Mouse (Mus musculus) gastrocnemius, postnatal 25 days (tissue): ENCODE data around the gene Cks2. TPM values are rescaled to one million over a fixed set of nuclear protein-coding genes. Genes with fewer than 3 reads are reported as not detected.
"Not testable (repeated sequence)": the region's sequence is repeated elsewhere in the genome, so short reads cannot be mapped to it uniquely, and the experiment has no call there.

Experiments
- DNase-seq: peaks from one replicate; pipeline ENCODE4 v3.0.0; 2022
- long read RNA-seq, 2 experiments: library from polyadenylated mRNA; stranded (forward); transcript quantifications; one replicate each; pipeline ENCODE4 v2.0.0; 2021
- total RNA-seq, 2 experiments: library from RNA; stranded (reverse); gene quantifications; 1 replicate in 1 of 2; 2 replicates in 1 of 2; pipeline ENCODE4 v1.2.3; 2021

Cks2 gene
- total RNA-seq, result 1 to 10 TPM in 1 of 2 experiments, not detected in 1; 1.8 TPM
- long read RNA-seq, experiment 1, partial matches to known transcripts, result 0 of 2 reads
- long read RNA-seq, experiment 1, other reads (novel, unspliced or antisense), result 0 of 2 reads
- long read RNA-seq, experiment 2, result 0 reads

DNA sequence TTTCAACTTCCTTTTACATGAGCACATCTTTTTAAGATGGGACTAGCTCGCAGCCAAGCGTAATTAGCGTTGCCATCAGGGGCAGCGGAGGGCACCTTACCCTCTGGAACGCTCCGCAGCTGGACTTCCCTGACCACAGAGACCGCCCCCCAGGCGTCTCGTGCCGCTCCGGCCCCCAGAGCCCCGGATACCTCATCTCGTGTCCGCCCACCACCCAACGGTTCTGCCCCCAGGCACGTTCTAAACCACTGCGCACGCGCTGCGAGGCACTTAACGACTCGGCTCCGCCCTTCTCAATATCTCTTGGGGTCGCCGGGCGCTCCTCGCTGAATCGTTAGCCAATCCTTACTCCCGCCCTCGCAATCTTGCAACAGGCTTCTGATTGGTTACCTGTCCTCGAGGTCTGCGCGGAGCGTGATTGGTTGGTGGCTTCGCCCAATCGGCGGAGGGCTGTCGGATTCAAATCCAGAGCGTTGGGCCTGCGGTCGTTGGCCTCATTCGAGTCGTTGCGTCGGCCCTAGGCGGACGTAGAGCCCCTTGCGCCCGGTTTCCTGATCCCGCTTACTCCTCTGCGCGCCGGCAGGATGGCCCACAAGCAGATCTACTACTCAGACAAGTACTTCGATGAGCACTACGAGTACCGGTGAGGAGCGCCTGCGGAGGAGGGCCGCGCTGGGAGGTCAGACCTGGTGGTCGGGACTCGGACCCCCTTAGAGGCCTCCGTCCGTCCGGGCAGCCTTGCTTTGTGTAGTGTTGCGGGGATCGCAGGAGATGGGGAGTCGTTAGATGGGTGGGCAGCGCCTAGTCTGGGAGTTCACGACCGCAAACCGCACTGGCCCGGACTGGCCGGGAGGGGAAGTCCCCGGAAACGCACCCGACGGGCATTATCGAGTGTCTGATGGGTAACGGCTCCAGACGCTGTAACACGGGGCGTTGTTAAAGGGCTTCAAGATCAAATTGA is at the start of gene Cks2:
Gene Cks2, plus strand, starts transcription at position 404 of the 961 bp plus-strand sequence.
- DNase-seq, result peak; percentile 96

DNA sequence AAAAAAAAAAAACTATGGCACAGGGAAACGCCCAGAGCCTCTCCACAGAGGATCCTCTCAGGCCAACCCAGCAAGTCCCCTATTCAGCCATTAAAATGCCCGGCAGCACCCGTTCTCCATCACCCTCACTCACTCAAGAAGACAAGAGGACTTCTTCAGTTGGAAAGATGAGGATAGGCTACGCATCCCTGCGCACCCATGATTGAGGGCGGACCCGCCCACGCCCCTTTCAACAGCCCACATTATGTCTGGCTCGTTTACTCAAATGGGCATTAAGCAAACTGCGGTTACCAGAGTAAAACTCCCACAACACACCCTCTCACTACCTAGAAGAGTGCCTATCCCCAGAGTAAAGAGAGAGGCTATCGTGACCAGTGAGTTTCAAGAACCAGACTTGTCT is 49.6 kb upstream of the Cks2 start:
- DNase-seq, result no peak

DNA sequence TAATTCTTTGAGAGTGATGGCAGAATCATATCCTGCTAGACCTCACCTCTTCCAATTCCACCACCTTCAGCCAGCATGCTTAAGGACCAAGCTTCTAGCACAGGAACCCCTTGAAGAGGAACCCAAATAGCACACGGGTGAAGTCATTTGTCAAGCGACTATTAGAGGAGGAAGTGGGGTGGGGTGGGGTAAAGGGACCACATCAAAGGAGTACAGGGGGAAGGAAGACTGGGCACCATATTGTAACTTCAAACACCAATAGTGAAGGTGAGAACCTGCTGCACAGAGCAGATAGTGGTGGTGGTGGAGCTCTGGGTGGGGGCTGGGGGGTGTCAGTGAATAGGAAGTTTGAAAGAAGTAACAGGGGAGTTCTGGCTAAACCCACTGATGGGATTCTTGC is 47.0 kb upstream of the Cks2 start:
- DNase-seq, result no peak

DNA sequence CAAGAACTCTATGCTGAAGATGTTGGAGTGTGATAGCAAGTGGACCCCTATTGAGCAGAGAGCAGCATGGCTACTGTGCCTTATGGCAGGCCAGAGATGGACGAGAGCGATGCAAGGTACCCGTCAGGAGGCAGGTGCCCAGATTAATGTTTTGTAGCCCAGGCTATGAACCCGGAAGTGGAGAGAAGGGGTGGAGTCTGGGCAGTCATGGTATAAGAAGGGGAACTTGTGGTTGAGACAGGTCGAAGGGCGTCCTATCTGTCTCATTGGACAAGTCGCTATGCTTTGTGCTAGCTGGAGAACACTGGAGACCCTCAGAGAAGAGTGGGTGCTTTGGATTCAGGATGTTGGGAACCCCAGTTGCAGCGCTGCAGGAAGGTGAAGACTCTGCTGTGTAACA is 44.9 kb upstream of the Cks2 start:
- DNase-seq, result no peak

DNA sequence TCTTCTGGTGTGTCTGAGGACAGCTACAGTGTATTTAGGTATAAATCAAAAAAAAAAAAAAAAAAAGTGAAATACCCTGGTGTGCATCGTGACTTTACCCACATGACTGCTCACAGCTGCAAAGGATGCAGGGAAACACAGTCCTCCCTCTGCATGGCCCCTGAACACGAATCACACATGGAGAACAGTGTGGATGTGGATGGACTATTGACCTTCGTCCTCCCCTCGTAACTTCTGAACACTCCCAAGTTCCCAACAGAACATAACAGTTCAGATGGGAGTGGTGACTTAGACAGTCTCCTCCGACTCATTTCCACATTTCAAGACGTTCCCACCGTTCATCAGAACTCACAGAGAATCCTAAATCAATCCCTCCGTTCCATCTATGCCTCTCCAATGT is 42.3 kb upstream of the Cks2 start:
- no peak for DNase-seq

DNA sequence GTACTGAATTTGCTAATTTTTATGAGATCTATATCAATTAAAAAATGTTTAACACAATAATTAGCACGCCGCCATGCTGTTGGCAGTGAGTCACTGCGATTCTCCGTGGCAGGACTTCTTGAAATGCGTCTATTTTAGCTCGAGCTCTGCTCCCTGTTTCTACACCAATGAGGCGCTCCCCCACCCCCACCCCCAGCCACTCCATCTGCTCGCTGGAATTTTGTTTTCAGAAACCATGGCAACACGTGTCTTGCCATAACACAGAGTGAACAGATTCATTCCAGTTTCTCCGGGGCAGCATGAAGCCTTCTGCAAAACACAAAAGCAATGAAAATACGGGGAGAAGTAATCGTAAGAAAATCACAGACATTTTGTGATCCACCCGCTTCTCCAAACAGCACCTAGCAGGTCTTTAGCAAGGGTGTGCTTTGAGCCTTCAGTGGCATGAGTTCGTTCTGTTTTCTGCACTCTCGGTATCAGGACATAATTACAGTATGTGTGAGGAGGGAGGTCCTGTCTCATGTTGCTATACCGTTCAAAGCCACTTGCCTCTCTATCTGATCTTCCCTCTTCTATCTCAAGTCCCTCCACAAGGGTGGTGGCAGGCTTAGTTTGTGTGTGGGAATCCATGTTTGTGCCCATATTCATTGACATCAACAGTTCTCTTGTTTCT is 41.7 kb upstream of the Cks2 start:
- peak; percentile 7 for DNase-seq

DNA sequence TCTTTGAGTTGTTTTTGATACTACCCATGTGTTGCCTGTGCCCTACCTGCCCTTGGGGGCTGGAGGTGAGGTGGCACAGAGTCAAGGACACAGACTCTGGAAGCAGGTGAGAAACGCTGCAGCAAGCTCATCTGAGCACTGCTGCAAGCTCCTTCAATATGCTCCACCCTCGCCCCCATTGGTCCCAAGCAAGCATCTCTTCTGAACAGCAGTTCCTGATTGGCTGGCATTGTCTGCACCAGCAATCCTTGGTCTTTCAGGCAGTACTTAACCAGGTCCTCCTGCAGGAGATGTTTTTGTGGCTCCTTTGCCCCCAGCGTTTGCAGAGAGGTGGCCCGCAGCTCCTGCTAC is 41.2 kb upstream of the Cks2 start:
- no peak for DNase-seq

DNA sequence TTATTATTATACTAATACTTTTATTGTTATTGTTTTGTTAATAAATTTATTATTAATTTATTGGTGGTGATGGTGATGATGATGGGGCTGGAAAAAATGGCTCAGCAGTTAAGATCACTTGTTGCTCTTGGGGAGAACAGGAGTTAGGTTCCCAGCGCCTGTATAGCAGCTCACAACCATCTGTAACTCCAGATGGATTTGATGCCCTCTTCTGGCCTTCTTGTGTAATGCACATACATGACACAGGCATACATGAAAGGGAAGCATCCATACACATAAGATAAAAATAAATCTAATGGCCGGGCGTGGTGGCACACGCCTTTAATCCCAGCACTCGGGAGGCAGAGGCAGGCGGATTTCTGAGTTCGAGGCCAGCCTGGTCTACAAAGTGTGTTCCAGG is 35.8 kb upstream of the Cks2 start:
- no peak for DNase-seq

DNA sequence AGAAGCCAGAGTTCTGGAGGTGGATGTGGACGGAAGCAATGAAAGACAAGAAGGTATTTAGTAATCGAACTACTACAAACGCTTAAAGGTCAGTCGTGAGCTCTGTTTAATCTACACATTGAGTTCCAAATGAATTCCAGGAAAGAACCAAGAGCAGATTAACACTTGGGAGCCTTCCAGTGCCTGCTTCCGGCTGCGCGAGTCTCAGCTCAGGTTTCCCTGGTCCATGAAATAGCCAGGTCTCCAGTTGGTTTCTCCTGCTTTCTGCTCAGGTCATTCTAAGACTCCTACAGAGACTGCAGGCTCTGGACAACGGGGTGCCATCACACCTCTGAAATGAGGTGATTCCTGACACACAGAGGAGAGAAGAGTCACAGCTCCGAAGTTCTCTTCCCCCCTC is 34.0 kb upstream of the Cks2 start:
- DNase-seq, result no peak

DNA sequence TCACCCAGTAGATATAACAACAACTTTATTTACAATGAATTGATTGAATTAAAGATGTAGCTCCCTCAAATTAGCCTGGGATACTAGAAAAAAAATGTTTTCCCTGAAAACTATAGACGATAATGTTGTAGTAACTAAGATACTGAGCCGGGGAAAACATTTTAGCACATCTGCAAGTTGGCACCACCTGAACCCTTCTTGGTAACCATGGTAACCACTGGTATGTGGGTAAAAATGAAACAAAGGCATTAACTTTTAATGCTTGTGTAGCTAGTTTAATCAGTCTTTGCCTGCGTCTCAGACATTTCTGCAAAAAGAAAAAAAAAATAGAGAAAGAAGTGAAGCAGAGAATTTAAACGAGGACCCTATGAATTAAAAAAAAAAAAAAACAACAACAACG is 33.5 kb upstream of the Cks2 start:
- no peak for DNase-seq

DNA sequence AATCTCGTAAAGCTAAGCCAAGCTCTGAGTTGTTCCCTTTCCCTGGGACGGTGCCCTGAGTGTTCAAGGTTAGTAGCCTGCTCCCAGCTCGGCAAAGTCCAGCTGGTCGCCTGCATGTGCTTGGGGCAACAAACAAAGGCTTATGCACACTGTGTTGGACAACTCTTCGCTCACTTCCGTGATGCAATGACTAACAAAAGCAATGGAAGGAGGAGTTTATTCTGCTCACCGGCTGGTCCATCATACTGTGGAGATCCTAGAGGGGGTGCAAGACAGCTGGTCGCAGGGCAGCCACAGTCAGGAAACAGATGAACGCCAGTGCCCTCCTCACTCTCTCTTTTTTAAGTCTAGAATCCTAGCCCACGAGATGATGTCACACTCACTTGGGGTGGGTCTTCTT is 29.2 kb upstream of the Cks2 start:
- DNase-seq, result no peak

DNA sequence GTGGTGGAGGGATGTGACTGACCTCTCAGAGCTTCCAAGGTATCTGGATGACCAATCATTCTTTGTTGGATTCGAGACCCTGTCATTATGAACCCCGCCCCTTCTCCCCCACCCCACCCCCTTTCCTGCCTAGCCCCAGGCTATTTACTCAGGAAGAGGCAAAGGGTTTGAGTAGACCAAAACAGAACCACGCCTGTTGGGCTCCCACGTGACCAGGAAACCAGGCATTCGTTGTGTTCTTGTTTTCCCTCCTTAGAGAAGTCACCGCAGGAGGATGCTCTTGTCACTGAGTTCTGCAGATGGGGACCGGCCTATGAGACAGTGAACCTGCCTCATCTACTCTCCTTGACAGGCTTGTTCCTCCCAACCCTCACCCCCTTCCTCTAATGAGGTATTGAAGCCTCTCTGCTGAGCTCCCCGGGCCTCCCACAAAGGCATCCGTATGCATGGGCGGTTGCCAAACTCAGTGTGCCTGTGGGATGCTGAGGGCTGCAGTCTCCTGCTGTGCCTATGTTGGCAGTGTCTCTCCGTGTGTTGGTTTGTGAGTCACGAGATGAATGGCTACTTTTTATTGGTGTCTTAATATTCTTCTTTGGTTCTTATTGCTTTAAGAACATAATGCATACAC is 28.5 kb upstream of the Cks2 start:
- DNase-seq, result no peak

DNA sequence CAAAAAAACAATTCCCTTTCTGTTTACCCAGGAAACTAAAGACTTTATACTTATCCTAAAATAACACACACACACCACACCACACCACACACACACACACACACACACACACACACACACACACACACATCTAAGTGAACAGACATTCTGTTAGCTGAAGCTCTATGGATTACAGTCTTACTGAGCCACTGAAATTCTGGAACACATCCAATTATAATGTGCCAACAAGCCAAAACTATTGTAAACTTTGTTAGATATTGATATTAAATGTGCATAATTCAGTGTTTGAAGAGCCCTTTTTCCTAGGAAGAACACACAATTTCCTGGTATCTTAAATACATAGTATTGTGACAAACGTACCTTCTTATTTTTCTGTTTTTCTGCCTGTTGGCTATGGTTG is 27.7 kb upstream of the Cks2 start:
- no peak for DNase-seq

DNA sequence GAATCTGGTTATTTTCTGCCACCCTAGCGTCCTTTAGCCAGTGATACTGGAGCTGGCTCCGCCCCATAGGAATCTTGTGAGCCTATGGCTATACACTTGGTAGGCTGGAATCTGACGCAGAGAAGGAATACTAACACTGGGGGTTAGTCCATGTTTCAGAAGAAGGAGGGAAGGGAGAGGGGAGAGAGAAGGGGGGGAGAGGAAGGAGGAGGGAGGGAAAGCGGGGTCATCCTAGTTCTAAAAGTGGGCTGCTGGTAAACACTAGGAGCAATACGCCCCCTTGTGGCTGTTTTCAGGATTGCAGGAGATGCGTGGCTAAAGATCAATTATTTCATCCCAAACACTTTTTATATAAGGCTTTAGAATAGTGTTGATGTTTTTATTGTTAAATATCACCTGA is 27.2 kb upstream of the Cks2 start:
- no peak for DNase-seq

DNA sequence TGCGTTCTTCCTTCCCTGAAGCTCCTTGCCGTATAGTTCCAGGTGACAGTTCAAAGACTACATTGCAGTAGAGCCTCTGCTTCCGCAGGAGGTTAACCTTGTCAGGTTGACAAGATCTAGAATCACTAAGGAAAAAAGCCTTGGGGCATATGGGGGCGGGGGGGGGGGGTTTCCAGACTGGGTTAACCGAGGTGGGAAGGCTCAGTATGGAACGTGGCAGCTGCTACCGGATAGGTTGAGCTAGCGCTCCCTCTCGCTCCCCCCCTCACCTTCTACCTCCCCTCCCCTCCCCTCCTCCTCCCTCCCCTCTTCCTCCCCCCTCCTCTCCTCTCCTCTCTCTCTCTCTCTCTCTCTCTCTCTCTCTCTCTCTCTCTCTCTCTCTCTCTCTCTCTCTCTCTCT is 26.4 kb upstream of the Cks2 start:
- no peak for DNase-seq

DNA sequence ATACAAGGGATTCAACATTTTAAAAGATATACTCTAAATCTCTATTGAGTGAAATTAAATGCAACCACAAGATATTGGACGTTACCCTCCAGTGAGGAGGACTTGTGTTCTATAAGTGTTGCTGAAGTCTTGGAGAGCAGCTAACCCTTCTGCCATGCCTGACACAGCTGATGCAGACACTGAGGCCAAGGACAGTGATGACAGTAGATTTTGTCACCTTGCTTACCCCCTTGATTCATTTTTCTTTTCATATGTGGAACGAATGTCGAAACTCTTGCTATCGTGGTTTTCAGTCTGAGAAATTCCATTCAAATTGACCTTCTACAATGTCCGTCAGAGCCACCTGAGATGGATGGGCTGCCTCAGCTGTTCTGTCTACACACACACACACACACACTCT is 22.4 kb upstream of the Cks2 start:
- DNase-seq, result no peak

DNA sequence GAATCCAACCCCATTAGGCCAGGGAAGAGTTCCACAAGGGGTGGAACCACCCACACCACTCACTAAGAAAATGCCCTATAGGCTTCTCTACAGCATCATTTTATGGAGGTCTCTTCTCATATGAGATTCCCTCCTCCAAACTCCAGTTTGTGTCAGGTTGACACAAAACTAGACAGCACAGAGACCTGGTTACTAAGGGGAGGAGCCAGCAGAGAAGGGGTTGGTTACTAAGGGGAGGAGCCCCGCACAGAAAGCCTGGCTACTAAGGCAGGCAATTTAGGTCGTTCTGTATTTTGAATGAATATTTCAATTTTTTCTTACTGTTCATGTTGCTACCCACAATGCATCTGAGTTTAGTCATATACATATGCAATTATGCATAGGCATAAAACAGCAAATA is 21.4 kb upstream of the Cks2 start:
- DNase-seq, result no peak

DNA sequence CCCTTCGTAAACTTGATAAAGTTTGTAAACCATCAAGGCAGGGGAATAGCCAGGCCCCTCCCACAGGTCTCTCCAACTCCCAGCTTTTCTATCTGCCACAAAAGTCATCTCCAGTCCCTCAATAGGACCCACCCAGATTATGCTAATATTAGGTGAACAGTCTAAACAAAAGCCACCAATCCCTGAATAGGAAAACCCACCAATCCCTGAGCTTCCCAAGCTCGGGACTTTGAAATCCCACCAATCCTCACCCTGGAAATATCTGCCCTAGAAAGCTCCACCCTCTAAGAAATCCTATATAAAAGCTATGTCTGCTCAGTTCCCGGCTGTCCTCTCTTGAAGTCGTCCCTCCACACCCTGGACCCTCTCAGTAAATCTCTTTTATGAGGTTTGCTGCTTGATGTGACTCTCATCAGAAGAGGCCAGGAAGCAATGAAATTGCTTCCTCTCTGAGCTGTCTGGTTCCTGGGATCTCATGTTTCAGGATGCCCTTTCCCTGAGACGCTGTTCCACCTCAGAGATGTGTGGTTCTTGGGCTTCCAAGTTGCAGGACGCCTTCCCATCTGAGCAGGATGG is 16.7 kb upstream of the Cks2 start:
- DNase-seq, result no peak

DNA sequence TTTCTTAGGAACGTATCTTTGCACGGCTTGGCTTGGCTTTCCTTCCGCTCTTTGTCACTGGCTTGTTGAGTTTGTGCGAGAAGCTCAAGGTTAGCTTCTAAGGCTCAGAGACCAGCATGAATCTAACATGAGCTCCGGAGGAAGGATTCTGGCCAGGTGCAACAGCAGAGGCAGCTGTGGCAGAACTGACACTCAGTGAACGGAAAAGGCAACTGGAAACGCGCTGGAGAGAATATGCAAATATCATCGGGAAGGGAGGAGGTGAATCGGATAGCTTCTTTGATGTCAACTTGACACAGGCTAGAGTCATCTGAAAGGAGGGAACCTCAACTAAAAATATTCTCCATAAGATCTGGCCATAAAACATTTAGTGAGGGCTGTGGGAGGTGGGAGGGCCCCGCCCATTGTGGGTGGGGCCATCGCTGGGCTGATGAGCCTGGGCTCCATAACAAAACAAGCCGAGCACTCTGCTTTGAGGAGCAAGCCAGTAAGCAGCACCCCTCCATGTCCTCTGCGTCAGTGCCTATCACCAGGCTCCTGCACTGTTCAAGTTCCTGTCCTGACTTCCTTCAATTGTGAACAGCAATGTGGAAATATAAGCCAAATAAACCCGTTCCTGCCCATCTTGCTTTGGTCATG is 13.6 kb upstream of the Cks2 start:
- no peak for DNase-seq

DNA sequence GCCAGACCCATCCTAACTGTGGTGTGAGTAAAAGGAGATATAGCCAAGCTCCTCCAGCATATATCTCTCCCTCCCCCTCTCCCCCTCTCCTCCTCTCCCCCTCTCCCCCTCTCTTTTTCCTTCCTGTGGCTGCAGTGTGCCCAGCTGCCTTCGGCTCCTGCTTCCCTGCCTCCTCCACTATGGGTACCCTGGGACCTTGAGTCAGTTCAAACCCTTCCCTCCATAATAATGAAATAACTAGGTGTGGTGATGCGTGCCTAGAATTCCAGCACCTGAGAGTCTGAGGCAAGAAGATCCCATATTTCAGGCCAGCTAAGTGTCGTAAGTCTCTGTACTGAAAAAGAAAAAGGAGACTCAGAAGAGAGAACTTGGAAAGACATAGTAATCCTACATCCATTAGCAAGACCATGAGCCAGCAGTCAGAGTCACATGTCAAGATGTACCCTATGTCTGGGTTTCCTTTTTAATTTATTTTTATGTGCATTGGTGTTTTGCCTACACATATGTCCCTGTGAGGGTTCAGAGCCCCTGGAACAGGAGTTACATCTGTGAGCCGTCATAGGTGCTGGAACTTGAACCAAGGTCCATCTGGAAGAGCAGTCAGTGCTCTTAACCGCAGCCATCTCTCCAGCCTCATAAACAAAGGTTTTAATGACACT is 12.3 kb upstream of the Cks2 start:
- DNase-seq, result no peak

DNA sequence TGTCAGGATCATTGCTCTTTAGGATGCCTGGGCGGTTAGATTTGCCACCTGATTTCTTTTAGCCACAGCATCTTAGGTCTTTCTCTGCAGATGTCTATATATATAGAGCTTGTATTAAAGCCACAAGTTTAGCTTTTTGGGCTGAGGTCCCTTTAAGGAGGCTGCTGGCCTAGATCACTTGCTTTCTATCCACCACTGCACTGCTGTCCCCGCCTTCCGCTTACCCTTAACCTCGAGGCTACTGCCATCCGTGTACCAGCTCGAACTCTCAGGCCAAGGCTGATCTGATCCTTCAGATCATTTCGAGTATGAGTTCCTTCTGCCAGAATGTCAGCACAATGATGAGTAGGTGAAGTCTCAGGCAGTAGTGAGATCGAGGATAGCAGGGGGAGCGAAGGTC is 9.6 kb upstream of the Cks2 start:
- not testable (repeated sequence) for DNase-seq

DNA sequence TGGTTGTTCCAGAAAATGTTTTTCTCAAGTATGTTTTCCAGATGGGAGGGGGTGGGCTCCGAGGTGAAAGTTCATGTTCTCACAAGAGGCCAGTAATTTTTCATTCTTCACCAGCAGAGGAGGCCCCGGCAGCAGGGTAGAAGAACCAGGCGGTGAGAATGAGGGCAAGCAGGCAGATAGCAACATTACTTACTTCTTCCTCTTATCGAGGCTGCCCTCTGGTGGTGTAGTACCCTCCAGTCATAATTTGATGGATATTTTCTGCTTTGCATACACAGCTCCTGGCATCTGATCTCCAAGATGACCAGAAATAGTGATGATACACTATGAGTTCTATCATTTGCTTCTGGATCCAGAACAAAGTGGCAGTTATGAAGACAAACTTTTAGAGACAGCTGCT is 6.1 kb upstream of the Cks2 start:
- DNase-seq, result no peak
